Mouse (Mus musculus): ENCODE data around the gene Ice1. TPM values are rescaled to one million over a fixed set of nuclear protein-coding genes. Genes with fewer than 3 reads are reported as not detected.

The Ice1 gene
- total RNA-seq, 1 experiment, result 56.4 TPM

DNA sequence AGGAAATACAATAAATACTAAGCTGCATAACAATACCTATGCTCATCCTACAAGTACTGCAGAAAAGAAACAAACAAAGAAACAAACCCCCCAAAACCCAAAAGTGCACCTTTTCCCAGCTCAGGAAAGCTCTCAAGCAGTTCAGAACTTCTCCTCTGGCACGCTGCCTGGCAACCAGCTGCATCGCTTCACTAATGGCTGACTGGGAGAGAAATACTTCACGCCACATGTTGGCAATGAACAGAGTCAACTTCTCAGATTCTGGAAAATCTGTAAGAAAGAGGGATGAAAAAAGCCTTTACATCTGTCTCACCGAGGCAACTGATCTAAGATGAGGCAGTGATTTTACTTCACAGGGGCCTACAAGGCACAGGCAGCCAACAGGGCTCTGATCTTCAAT is 38.5 kb downstream of the Ice1 start:
- no peak overlapping the region for H3K4me3 ChIP-seq (ENCODE audit: insufficient read depth in 1 of 2, low read depth in 1 of 2, low read length in 2 of 2, poor library complexity in 1 of 2, severe bottlenecking in 1 of 2)
- no peak for TF ChIP-seq ZC3H11A (IDR thresholded peaks at IDR 0.05; ENCODE audit: borderline replicate concordance, low read depth, low read length)
- DNase-seq (ENCODE audit: low read depth, low spot score), result no peak
- no peaks in the 10 kb centered on the region for H3K4me1 ChIP-seq (ENCODE audit: control insufficient read depth in 2 of 2, insufficient read depth in 2 of 2, low read length in 2 of 2, poor library complexity in 1 of 2)
- in situ Hi-C loops (cut with MboI; ENCODE audit: low sequenced_read_pairs in 2 of 2, unreplicated experiment in 2 of 2), result loop anchor here in 1 of 2 experiments (25.0 kb wide), 1 partner anchor 912 kb away; no protein-coding TSS in a partner anchor
- no peak overlapping the region for H3K9ac ChIP-seq (ENCODE audit: insufficient read depth, low read depth, low read length, poor library complexity, severe bottlenecking)
- no peak overlapping the region for H3K27ac ChIP-seq (ENCODE audit: insufficient read depth, low read depth, low read length, poor library complexity, severe bottlenecking)
- peaks cover 39% of the 10 kb centered on the region for H3K36me3 ChIP-seq (ENCODE audit: control insufficient read depth, insufficient read depth, low read length, poor library complexity, severe bottlenecking)
- H3K9me3 ChIP-seq (ENCODE audit: control insufficient read depth, insufficient read depth, low read depth, low read length), result no peaks in the 10 kb centered on the region

DNA sequence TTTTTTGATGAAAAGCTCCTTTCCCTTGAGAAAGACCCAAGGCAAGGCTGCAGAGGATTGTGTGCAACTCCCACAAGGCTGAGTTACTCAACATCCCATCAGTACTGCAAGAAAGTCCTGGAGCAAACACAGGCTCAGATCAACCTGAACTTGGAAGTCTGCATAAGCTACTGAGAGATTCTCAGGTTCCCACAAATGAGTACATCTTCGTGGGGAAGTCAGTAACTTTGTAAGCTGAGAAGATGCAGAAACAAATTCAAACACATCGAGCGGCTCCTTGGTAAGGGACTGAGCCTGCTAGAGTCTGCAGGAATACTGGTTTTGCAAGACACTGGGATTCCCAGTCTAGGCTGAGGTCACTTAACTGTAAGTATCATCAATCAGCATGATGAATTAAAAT is 40.5 kb downstream of the Ice1 start:
- Histone ChIP-seq H3K4me3 (ENCODE audit: insufficient read depth in 1 of 2, low read depth in 1 of 2, low read length in 2 of 2, poor library complexity in 1 of 2, severe bottlenecking in 1 of 2) (no peak overlapping the region), H3K27ac (ENCODE audit: insufficient read depth, low read depth, low read length, poor library complexity, severe bottlenecking) (no peak overlapping the region), H3K9ac (ENCODE audit: insufficient read depth, low read depth, low read length, poor library complexity, severe bottlenecking) (no peak overlapping the region), H3K9me3 (ENCODE audit: control insufficient read depth, insufficient read depth, low read depth, low read length) (no peaks in the 10 kb centered on the region), H3K36me3 (ENCODE audit: control insufficient read depth, insufficient read depth, low read length, poor library complexity, severe bottlenecking) (peaks cover 38% of the 10 kb centered on the region), H3K4me1 (ENCODE audit: control insufficient read depth in 2 of 2, insufficient read depth in 2 of 2, low read length in 2 of 2, poor library complexity in 1 of 2) (no peaks in the 10 kb centered on the region)
- no peak for DNase-seq (ENCODE audit: low read depth, low spot score)
- TF ChIP-seq MAFK (IDR thresholded peaks at IDR 0.05; ENCODE audit: insufficient read depth, low read depth, low read length), result no peak
- TF ChIP-seq ZNF384 (IDR thresholded peaks at IDR 0.05; ENCODE audit: low read depth, low read length), result no peak
- TF ChIP-seq CHD2 (IDR thresholded peaks at IDR 0.05; ENCODE audit: low read depth, low read length), result no peak
- TF ChIP-seq HCFC1 (IDR thresholded peaks at IDR 0.05; ENCODE audit: borderline replicate concordance, insufficient read depth, low read length), result no peak
- no peak for TF ChIP-seq ZC3H11A (IDR thresholded peaks at IDR 0.05; ENCODE audit: borderline replicate concordance, low read depth, low read length)
- in situ Hi-C loops (cut with MboI; ENCODE audit: low sequenced_read_pairs in 2 of 2, unreplicated experiment in 2 of 2), result loop anchor here in 1 of 2 experiments (25.0 kb wide), 1 partner anchor 910 kb away; no protein-coding TSS in a partner anchor

GRCm38 (mm10) chr13:70590248-70590762 is 47.1 kb downstream of the Ice1 start:
- no peak overlapping the region for H3K4me3 ChIP-seq (ENCODE audit: insufficient read depth in 1 of 2, low read depth in 1 of 2, low read length in 2 of 2, poor library complexity in 1 of 2, severe bottlenecking in 1 of 2)
- TF ChIP-seq ZC3H11A (IDR thresholded peaks at IDR 0.05; ENCODE audit: borderline replicate concordance, low read depth, low read length) (no peak), CHD2 (IDR thresholded peaks at IDR 0.05; ENCODE audit: low read depth, low read length) (no peak), MAFK (IDR thresholded peaks at IDR 0.05; ENCODE audit: insufficient read depth, low read depth, low read length) (no peak), HCFC1 (IDR thresholded peaks at IDR 0.05; ENCODE audit: borderline replicate concordance, insufficient read depth, low read length) (no peak), ZNF384 (IDR thresholded peaks at IDR 0.05; ENCODE audit: low read depth, low read length) (no peak)
- H3K36me3 ChIP-seq (ENCODE audit: control insufficient read depth, insufficient read depth, low read length, poor library complexity, severe bottlenecking), result peaks cover 46% of the 10 kb centered on the region
- H3K27ac ChIP-seq (ENCODE audit: insufficient read depth, low read depth, low read length, poor library complexity, severe bottlenecking), result no peak overlapping the region
- DNase-seq (ENCODE audit: low read depth, low spot score), result no peak
- H3K9ac ChIP-seq (ENCODE audit: insufficient read depth, low read depth, low read length, poor library complexity, severe bottlenecking), result no peak overlapping the region
- H3K4me1 ChIP-seq (ENCODE audit: control insufficient read depth in 2 of 2, insufficient read depth in 2 of 2, low read length in 2 of 2, poor library complexity in 1 of 2), result no peaks in the 10 kb centered on the region
- in situ Hi-C loops (cut with MboI; ENCODE audit: low sequenced_read_pairs in 2 of 2, unreplicated experiment in 2 of 2), result loop anchor here in 1 of 2 experiments (25.0 kb wide), 1 partner anchor 903 kb away; no protein-coding TSS in a partner anchor
- H3K9me3 ChIP-seq (ENCODE audit: control insufficient read depth, insufficient read depth, low read depth, low read length), result no peaks in the 10 kb centered on the region

GRCm38 (mm10) chr13:70586969-70587368 is 50.5 kb downstream of the Ice1 start:
- in situ Hi-C loops (cut with MboI; ENCODE audit: low sequenced_read_pairs in 2 of 2, unreplicated experiment in 2 of 2), result loop anchor here in 1 of 2 experiments (25.0 kb wide), 1 partner anchor 900 kb away; no protein-coding TSS in a partner anchor
- H3K9ac ChIP-seq (ENCODE audit: insufficient read depth, low read depth, low read length, poor library complexity, severe bottlenecking), result no peak overlapping the region
- TF ChIP-seq ZC3H11A (IDR thresholded peaks at IDR 0.05; ENCODE audit: borderline replicate concordance, low read depth, low read length) (peak; percentile 35; the same call in 1 of the 2 replicates), CHD2 (IDR thresholded peaks at IDR 0.05; ENCODE audit: low read depth, low read length) (no peak)
- no peak overlapping the region for H3K27ac ChIP-seq (ENCODE audit: insufficient read depth, low read depth, low read length, poor library complexity, severe bottlenecking)
- H3K4me1 ChIP-seq (ENCODE audit: control insufficient read depth in 2 of 2, insufficient read depth in 2 of 2, low read length in 2 of 2, poor library complexity in 1 of 2), result no peaks in the 10 kb centered on the region
- no peaks in the 10 kb centered on the region for H3K9me3 ChIP-seq (ENCODE audit: control insufficient read depth, insufficient read depth, low read depth, low read length)
- H3K36me3 ChIP-seq (ENCODE audit: control insufficient read depth, insufficient read depth, low read length, poor library complexity, severe bottlenecking), result peaks cover 22% of the 10 kb centered on the region
- peak; percentile 44 for DNase-seq (ENCODE audit: low read depth, low spot score)
- H3K4me3 ChIP-seq (ENCODE audit: insufficient read depth in 1 of 2, low read depth in 1 of 2, low read length in 2 of 2, poor library complexity in 1 of 2, severe bottlenecking in 1 of 2), result no peak overlapping the region

DNA sequence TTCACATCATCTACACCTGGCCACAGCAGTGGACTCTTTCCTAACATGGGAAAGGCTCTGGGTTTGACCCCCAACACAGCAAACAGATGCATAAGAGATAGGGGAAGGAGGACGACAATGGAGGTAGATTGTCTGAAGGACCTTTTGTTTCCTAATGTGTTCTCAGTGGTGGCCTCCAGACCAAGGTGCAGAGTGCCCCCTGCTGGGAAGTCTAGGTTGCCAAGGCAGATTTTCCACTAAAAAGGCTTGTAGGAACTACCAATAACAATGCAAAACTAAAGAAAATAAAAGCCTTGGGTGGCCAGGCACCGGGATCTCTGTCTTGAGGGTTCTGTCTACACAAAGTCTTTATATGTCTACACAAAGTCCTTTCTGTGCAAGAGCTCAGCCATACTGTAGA is 54.9 kb downstream of the Ice1 start:
- H3K36me3 ChIP-seq (ENCODE audit: control insufficient read depth, insufficient read depth, low read length, poor library complexity, severe bottlenecking), result peaks cover 3% of the 10 kb centered on the region; the same call in 1 of the 2 replicates
- peak; percentile 15 for DNase-seq (ENCODE audit: low read depth, low spot score)
- no peaks in the 10 kb centered on the region for H3K9me3 ChIP-seq (ENCODE audit: control insufficient read depth, insufficient read depth, low read depth, low read length)
- in situ Hi-C loops (cut with MboI; ENCODE audit: low sequenced_read_pairs in 2 of 2, unreplicated experiment in 2 of 2), result loop anchor here in 1 of 2 experiments (25.0 kb wide), 1 partner anchor 895 kb away; no protein-coding TSS in a partner anchor
- no peak for TF ChIP-seq ZC3H11A (IDR thresholded peaks at IDR 0.05; ENCODE audit: borderline replicate concordance, low read depth, low read length)
- no peak for TF ChIP-seq HCFC1 (IDR thresholded peaks at IDR 0.05; ENCODE audit: borderline replicate concordance, insufficient read depth, low read length)
- TF ChIP-seq ZNF384 (IDR thresholded peaks at IDR 0.05; ENCODE audit: low read depth, low read length), result no peak
- no peak for TF ChIP-seq CHD2 (IDR thresholded peaks at IDR 0.05; ENCODE audit: low read depth, low read length)
- TF ChIP-seq MAFK (IDR thresholded peaks at IDR 0.05; ENCODE audit: insufficient read depth, low read depth, low read length), result no peak
- H3K9ac ChIP-seq (ENCODE audit: insufficient read depth, low read depth, low read length, poor library complexity, severe bottlenecking), result no peak overlapping the region
- no peak overlapping the region for H3K27ac ChIP-seq (ENCODE audit: insufficient read depth, low read depth, low read length, poor library complexity, severe bottlenecking)
- H3K4me1 ChIP-seq (ENCODE audit: control insufficient read depth in 2 of 2, insufficient read depth in 2 of 2, low read length in 2 of 2, poor library complexity in 1 of 2), result no peaks in the 10 kb centered on the region
- no peak overlapping the region for H3K4me3 ChIP-seq (ENCODE audit: insufficient read depth in 1 of 2, low read depth in 1 of 2, low read length in 2 of 2, poor library complexity in 1 of 2, severe bottlenecking in 1 of 2)
